Mouse (Mus musculus) adrenal gland, postnatal 14 days (tissue): ENCODE results near the gene Trappc12. TPM values are rescaled to one million over a fixed set of nuclear protein-coding genes. Genes with fewer than 3 reads are reported as not detected.
"Not testable (repeated sequence)": the region's sequence is repeated elsewhere in the genome, so short reads cannot be mapped to it uniquely, and the experiment has no call there.

Experiments
- DNase-seq: peaks from one replicate; pipeline ENCODE4 v3.0.0; 2021; ENCODE audit warnings: mixed read lengths
- total RNA-seq: library from RNA; stranded (reverse); gene quantifications from 2 replicates; pipeline ENCODE4 v1.2.3, GENCODE M21; 2021

Gene Trappc12
- total RNA-seq, 1 experiment from 2014 or later, result 34.5 TPM

DNA sequence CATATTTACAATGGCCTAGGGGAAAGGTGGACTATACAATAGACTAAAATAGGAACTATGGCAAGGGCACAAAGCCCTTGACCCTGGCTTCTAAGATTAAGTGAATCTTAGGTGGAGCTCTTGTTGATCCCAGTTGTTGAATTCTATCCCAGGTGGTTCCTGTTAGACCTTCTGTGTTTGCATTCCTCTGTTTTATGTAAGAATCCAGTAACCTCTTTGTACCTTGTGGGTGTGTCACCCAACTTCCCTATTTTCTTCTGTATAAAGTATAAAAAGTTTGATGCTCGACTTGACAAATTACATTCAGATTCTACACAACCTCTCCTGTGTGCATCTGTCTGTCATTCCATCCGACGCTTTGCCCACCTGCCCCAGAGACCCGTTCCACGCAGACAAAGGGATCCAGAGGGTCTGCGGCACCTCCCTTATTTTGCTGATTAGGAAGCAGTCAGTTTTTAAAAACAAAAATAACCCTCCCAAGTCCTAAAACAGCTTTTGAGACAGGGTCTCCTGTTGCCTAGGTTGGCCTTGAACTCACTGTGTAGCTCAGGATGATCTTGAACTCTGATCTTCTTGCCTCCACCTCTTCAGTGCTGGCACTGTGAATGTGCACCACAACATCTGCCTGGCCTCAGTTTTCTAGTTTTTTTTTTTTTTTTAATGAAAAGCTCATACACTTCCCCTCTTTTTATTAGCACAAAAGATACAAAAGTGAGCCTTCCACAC, 16.6 kb downstream of the Trappc12 start:
- not testable (repeated sequence) for DNase-seq

DNA sequence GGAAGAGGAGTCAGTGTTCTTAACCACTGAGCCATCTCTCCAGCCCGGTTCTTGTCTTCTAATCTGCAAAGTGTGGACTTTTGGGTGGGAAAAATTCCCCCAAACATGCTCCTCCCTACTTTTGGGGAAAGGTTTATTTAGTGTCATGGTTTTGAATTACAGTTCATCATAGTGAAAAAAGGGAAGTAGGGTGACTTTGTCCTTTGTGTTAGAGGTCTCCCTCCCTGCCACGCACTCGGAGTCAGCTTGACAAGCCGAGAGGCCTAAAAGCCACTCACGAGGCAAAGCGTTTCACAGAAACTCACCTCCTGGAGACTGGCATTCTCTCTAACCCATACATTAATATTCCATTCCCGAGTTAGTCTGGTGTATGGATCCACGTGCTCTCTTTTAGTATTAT, 17.6 kb downstream of the Trappc12 start:
- DNase-seq, result no peak

DNA sequence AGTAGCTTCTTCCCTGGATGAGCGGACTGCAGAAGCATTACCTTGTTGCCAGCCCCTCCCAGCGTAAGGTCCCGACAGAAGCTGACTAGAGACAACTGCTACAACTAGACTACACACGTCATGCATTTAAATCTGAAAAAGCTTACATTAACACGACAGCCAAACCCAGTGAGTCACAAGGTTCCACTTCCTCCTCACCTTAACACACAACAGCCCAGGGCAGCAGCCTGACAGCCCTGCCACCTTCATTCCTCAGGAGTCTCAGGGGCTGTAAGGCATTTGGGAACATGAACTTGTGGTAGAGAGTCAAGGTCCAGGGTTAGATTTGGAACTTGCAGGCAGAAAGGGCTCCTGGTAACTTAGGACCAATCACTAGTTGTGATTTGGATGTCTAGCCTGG, 23.2 kb downstream of the Trappc12 start:
- DNase-seq, result no peak

DNA sequence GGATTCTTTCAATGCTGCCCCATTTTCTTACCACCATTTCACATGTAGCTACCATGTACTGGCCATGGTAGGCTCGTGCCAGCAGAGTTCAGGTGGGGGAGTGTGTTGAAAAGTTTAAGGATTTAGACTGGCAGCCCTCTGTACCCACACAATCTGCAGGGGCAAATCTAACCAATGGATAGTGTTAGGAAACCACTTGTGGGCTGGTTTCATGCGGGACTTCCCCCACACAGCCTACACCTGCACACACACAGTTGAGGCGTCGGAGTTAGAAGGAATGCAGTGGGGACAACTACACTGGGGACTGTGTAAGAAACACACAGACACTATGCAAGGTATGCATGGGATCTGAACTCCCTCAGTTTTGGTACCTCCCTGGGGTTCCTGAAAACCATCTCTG, 24.1 kb downstream of the Trappc12 start:
- no peak for DNase-seq

DNA sequence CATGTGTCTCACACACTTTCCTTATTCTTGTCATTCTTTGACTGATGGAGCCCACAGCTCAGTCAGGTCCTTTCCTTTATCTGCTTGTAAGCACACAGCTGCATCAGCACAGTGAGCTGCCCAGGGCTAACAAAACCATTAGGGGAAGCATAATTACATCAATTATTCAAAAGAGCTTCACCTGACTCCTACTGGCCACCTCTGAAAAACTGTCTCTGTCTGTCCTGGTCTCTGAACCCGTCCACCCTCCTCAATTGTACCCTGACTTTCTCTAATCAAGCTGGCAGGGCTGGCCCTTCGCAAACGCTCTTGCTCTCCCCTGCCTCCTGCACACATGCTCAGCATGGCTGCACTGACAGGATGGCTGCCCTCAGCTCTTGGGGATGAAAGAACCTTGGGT, 25.9 kb downstream of the Trappc12 start:
- no peak for DNase-seq

DNA sequence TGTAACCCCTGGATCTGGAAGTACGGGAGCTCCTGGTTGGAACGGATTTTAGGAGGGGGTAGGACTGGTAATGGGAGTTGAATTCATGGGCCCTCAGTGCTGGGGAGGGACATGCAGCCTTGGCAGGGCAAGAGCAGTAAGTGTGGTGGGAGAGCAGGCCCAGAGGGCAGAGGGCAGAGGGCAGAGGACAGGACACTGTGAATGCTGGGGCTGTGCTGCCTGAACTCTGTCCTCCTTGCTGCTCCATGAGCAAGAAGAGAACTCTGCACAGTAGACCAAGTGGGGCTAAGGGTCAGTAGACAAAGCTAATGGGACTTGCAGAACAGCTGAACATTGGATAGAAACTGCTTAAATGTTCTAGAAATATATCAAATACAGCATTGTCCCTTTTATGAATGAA, 32.2 kb downstream of the Trappc12 start:
- no peak for DNase-seq

DNA sequence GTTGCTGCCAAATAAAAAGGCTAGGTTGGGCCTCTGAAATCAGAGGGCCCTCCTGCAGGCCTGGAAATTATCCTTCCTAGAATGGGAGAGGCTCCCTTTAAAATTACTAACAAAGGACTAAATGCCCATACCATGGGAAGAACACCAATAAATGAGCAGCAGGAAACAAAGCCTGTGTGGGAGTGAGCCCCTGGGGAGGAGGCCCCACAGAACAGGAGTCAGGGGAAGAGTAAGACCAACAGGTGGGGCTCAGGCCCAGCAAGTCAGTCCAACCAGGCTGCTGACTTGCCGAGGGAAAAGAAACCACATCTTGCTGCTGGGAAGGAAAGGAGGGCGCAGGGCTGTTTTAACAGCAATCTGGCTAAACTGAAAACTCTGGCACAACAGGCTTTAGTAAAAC, 33.2 kb downstream of the Trappc12 start:
- DNase-seq, result no peak

DNA sequence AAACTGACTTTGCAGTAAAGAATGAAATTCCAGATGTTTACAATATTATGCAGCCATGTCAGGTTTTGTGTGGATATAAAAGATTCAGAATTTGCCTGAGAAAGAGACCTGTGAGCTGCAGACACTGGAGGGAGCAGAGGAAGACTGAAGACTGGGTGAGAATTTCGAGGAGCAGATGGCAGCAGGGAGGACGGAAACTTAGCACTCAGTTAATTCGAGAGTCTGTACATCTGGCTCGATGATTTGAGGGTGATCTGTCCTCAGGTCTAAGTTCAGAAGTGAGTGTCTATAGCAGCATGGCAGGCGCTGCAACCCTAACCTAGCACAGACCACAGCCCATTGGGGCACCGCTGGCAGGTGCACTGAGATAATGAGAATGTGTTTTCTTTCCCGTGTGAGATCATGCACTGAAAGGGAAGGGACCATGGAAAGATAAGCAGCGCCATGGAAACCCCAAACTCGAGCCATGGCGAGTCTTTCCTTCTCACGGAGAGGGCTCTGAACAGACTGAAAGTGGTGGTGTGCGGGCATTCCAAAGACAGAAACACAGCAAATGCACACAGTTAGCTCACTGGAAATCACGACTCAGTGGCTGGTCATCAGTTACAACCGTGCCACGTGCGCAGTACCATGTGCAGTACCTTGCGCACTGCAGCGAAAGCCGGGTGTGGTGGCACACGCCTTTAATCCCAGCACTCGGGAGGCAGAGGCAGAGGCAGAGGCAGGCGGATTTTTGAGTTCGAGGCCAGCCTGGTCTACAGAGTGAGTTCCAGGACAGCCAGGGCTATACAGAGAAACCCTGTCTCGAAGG, 35.2 kb downstream of the Trappc12 start:
- no peak for DNase-seq

DNA sequence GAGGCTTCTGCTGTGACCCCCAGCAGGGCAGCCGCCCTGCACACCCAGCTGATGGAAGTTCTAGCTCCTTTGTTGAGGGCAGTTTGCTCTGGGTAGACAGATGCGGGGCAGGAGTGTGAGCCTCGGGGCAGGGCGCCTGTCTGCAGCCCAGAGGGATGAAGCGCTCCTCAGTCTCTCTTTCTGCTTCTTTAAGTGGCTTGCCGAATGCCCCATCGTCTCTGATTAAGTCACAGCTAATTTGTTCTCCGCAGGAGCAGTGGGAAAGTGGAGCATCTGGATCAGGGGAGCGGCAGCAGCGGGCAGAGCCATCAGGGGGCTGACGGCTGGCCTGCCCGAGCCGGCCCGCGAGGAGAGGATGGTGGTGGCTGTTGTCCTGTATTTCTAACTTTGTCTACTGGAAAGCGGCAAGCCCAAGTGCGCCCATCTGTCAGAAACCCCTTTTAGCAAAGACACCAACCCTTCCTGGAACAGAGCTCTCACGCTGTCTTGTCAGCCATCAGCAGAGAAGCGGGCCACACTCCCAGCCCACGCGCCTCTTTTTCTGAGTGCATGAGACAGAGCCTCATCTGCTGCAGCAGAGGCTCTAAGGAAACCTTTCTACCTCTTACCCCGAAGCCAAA, 39.6 kb downstream of the Trappc12 start:
- no peak for DNase-seq

DNA sequence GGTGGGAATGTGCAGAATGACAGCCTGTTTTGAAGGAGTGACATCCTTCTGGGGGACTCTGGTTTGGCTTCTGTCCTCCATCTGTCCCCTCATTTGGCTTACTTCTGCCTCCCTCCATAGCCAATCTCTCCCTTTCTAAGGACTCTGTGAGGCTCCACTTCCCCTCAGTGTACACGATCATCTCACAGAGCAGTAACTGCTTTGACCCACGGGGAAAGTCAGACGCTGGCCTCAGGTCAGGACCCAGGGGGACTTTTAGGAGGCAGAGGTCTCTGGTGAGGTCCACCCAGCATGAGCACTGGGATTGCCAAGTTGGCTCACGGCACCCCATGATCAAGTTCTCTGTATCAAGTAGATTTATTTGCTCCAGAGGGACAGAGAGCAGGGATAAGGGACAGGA, 42.1 kb downstream of the Trappc12 start:
- DNase-seq, result no peak

DNA sequence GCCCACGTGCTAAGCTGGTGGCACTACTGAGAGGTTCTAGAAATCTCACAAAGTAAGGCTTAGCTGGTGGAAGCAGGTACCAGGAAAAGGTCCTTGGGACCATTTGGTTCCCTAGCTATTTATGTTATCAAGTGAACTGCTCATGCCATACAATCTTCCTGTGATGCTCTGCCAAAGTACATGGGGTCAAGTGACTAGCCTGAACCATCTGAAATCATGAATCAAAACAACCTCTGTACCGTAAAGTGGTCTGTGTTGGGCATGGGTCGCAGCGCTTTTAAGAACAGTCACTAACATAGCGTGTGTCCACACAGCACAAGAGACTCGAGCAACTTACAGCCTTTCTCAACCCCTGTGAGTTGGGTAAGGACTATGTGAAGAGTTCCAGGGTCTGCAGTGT, 45.1 kb downstream of the Trappc12 start:
- no peak for DNase-seq

DNA sequence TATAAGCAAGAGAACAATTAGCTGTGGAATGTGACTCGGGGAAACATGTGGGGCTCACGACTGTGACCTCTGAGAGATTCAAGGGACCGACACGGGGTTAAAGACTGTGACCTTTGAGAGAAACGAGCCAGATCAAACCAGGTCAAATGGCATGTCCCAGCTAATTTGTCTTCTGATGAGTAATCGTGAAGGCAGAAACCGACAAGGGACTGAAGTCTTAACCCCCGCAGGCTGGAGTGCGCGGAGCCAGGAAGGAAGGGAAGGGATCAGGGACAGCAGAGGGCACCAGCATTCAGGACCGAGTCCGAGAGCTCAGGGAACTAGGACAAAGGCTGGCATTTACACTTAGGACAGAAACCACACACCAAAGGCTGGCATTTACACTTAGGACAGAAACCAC, 45.9 kb downstream of the Trappc12 start:
- DNase-seq, result peak; percentile 64

DNA sequence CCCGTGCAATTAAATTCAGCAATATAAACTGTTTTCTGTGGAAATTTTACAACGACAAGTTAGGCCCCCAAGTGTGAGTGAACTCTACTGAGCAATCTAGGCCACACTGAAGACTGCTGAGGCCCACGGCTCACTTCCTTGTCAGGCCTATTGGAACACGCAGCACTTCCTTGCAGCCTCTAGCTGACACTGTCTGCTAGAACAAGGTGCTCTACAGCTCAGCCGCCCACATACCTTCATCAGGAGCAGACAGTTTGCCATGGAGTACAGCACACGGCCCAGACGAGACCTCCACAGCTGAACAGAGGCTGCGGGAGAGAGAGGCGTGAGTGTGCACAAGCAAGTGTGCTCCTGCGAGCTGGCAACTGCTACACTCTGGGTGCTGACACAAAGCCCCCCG, 49.0 kb downstream of the Trappc12 start:
- DNase-seq, result no peak

DNA sequence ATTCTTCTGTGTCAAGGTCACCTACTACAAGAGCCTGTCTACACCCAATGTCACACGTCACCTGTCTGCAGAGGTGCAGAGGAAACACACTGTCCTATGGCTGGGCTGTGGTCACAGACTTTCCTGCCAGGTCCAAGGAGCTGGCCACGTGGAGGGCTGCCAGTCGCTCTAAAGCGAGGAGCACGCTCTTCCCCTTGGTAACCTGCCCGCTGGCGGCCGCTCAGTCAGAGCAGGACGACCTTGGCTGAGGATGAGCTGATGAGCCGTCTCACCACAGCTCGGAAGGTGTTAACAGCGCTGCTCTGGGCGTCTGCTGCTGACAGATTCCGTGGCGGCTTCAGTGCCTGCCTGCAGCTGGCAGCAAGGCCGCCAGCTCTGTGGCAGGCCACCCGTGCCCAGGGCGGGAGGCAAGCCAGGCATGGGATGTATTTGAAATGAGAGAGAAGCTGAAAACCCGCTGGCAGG, 49.7 kb downstream of the Trappc12 start:
- DNase-seq, result peak; percentile 87

DNA sequence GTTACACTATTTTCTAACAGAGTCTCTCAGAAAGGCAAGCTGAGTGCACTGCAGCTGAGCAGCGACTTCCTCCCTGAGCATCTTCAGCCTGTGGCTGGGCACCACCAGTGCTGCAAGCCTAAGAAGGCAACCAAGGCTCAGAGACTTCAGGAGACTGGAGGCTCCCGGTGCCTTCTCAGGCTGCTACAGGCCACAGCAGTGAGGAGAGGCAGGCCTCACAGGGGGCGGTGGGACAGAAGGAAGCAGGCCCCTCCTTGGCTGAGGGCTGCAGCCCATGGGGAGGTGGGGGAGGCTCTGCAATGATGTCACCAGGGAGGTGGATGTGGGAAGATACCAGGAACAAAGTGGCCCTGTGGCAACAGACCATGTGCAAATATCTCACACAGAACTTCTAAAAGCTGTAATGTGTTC, 50.2 kb downstream of the Trappc12 start:
- DNase-seq, result no peak

DNA sequence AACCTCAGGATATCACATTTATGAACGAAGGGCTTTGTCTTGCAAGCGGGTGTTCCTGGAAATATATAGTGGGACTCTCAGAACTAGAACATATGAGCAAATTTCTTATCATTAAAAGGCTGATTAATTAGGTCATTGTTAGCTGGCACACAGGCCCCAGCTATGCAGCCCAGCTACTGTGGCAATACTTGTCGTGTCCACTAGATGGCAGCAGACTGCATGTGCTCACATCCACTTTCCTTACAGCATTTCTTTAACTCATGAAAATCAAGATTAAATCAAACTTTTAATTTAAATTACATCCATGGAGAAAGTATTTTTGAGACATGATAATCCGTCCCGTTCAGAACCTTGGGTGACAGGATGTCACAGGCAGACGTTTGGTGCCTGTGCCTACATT, 50.6 kb downstream of the Trappc12 start:
- peak; percentile 76 for DNase-seq

DNA sequence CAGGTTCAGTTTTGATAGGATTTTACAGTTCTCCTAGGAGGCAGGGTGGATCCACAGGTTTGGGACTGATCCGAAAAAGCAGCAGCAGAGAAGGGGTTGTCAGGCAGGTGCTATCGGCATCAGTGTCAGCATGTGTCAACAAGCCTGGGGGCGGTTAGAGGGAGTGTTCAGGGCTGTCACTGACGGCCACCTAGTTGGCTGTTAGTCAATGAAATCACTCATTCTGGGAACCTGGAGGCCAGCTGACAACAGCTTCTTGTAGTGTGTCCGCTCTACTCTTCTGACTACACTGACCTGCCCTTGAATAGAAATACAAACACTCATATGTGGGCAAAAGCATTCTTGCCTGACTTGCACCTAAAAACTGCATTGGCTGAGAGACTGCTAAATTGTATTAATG, 51.2 kb downstream of the Trappc12 start:
- peak; percentile 51 for DNase-seq

DNA sequence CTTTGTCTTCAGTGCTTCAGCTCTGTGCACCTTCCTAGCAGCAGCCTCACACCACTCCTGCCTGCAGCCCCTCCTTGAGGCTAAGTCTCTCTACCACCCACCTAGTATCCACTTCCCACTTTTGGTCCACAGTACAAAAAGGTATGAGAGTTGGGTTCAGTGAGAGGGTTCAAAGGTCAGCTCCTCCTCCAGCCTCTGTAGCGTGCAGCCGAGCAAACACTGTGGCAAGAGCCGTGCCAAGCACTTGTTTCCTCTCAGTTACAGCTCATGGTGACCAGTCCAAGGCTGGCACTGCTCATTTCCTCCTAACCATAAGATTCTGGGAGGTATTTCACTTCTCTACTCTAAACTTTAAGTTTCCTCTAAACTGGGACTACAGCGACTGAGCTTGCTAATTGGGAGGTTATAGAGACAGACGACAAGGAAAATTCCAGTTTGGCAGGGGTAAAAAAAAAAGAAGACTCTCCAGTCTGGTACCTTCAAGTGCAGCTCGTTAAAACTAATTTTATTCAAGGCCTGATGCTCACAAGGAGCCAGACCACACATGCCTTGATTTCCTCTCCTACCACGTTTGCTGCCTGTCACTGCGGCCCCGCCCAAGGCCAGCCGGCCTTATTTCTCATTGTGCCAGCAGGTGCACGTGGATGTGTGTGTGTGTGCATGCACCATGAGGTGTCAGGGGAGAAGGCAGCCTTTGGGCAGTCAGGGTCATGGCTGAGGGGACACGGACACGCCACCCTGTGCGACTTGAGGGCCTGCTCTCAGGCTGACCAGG, 52.3 kb downstream of the Trappc12 start:
- no peak for DNase-seq

DNA sequence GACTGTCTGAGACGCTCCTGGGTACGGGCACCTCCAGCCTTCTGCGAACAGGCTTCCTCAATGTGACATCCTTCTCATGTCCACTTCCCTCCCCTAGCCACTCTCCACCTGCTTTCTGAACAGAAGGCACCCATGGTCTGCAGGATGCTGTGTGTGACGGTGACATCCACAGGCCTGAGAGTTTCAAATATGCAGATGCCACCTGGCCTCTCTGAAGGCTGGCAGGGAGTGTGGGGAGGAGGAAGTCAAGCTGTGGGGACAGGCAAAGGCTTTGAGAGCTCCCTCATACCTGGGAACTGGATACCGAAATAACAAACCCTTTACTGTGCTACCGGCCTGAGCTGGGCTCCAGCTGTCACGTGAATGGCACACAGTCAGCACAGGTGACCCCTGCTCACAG, 55.5 kb downstream of the Trappc12 start:
- no peak for DNase-seq

DNA sequence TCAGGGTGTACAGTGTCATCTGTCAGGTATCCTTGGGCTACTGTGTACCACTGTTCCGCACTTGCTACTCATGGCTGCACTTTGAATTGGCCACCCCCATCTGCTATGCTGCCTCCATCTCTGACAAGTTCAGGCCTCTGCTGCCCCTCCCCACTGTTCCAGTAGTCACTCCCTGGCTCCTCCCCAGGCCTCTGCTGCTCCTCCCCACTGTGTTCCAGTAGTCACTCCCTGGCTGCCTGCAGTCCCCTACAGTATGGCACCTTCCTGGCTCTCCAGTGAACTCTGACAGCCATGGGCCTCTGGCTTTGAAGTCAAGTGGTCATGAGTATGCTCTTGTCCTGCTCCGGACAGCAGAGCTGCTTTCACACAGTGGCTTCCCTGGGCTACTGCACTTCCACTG, 56.0 kb downstream of the Trappc12 start:
- DNase-seq, result peak; percentile 55

DNA sequence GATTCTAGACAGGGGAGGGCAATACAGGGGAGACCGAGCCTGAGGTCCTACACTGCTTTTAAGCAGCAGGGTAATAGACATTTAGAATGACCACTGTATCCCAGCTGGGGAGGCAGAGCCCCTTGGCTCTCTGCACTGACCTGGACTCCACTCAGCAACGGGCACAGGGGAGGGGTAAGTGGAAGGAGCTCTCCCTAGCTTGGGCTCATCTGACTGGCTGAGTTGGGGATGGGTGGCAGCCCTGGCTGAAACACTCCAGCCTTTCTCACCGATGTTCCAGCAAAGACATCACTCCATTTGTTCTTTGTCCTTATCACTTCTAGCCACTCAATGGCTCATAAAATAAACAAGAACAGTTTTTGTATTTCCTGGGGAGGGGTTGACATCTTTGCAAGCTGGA, 56.5 kb downstream of the Trappc12 start:
- DNase-seq, result no peak

DNA sequence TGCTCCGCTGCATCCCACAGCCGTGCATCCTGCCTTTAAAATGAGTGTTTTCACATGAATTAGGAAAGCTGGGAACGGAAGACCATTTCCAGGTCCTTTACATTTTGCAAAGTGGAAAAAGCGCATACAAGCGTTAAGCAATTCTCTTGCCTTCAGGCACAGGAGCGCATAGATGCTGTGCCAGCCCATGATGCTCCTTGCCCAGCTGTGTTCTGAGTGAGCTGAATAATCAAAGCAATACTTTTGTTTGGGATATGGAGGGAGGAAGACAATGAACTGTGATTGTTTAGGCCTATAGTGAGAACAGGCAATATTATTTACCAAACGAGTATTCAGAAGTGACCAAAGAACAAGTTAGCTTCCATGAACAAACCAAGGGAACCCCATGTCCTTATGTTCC, 59.5 kb downstream of the Trappc12 start:
- no peak for DNase-seq

DNA sequence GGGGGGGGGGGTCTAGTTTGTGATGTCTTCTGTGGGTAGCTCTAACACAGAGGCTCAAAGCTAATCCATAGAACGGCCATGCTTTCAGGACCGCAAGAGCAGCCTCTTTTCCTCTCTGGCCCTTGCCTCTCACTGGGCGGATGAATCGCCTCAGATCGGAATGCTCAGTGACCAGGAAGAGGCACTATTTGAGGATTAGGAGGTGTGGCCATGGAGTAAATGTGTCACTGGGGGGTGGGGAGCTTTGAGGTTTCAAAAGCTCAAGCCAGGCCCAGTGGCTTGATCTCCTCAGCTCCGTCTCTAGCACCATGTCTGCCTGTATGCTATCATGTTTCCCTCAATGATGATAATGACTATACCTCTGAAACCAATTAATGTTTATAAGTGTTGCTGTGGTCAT, 61.3 kb downstream of the Trappc12 start:
- no peak for DNase-seq
